Mouse (Mus musculus) MN1 (cell line): ENCODE measurements around the gene Plin2.
A peak's percentile ranks its signal among the peaks of the same experiment; 100 is the strongest.

Source experiments
- DNase-seq: peaks from one replicate; pipeline ENCODE4 v3.0.0-alpha.2; 2016; ENCODE audit warnings: low spot score

The Plin2 gene

GRCm38 (mm10) chr4:86669780-86670201, at the start of gene Plin2:
TSS of gene Plin2 (minus strand) at chr4:86670060.
- peak; percentile 55 for DNase-seq

GRCm38 (mm10) chr4:86718878-86719577, 49.2 kb upstream of the Plin2 start:
- DNase-seq: no peak

- DNase-seq: peak; percentile 29
These were observed 47.3 kb upstream of the Plin2 start for GRCm38 (mm10) chr4:86717176-86717575.

DNA sequence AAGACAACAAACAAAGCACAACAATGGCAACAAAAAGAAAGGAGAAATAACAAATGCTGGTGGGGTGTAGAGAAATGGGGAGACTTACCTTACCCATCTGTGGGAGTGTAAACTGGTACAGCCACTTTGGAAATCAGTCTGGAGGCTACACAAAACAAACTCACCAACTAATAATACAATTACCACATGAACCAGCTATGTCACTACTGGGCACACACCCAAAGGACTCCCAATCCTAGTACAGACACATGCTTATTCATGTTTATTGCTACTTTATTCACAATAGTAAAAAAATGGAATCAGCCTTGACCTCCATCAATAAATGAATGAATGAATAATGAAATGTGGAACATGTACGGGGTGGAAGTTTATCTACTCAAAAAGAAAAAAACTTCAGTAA, 45.5 kb upstream of the Plin2 start:
- no peak for DNase-seq

DNA sequence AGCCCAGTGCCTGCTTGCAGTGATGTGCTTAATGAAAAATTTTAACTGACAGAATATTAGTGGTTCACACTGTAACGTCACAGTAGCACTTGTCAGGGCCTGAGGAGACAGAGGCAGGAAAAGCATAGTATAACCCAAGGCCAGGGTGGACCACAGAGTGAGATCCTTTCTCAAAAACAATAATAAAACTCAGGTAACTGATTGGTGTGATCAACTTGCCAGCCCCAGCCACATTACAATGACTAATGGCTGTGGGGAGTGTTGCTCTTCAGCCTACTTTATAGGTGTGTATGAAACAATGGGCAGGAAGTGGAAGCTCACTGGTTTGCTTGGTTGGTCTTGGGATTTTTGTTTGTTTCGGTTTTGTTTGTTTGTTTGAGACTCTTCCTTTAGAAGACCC, 43.7 kb upstream of the Plin2 start:
- DNase-seq: no peak

DNA sequence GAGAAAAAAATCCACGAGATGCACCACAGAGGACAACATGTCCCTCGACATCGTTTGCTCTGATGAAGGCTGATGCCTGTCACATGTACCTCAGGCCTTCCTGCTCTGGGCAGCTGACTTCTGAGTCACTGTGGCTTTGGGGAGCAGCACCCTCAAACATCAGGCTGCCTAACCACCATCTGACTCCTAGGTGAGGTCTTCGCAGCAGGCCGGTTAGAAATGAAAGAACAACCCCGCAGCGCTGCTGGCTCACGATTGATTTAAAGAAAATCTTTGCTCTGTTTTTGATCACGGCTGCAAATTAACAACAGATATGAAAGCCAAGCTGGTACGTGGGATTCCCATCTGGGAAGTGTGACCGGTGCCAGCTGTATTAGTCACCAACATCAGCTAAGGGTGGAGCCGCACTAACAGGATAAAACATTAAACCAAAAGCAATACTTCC, 42.9 kb upstream of the Plin2 start:
- peak; percentile 69 for DNase-seq

DNA sequence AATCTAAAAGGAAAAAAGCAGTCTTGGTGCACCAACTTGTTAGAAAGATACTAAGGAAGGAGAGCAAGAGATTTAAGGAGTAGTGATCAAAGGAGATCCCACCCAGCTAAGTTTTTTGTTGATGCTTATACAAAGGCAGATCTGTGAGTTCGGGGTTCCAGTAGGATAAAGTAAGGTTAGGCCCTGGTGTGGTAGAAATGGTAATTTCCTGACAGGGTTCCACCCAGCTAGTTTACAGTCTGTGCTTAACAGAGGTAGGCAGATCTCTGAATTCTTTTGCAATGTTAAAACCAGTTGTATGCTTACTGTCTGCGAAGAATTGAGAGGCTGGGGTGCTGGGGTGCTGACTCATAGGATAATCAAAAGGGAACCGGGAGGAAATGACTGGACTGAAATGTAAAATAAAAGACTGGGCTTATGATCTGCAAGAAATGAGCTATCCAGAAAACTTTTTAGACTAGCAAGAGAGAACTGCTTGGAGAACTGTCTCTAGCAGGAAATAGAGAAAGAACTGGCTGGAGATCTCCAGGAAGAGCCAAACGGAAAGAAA, 40.9 kb upstream of the Plin2 start:
- DNase-seq: no peak

- no peak for DNase-seq
These were observed 40.3 kb upstream of the Plin2 start for GRCm38 (mm10) chr4:86710034-86710650.

- DNase-seq: no peak
These were observed 38.9 kb upstream of the Plin2 start for GRCm38 (mm10) chr4:86708801-86709200.

DNA sequence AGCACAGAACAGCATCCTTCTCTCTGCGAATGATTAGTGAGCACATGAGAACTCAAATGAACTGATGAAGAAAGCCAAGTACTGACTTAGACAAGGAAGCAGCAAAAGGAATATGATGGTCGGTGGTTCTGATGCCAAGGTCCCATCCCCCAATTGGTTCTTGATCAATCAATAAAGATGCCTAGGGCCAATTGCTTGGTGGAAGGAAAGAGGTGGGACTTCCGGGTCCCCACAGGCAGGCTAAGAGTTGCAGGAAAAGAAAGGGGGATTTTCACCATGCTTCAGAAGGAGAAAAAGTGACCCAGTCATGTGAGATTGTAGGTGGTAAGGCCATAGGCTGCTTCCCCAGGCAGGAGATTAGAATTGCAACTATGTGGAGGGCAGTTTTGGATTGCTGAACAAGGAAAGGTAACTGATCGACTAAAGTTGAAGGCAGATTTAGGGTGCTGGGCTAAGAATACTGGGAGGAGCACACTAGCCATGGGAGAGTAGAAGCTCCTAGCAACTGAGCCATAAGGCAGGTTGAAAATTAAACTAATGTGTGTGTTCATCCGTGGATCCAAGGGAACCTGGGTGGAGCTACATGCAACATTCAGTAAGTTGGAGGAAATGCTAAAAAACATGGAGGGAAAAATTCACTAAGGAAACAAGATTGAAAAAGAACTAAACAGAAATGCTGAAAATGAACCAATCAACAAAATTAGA, 29.5 kb upstream of the Plin2 start:
- DNase-seq: no peak

DNA sequence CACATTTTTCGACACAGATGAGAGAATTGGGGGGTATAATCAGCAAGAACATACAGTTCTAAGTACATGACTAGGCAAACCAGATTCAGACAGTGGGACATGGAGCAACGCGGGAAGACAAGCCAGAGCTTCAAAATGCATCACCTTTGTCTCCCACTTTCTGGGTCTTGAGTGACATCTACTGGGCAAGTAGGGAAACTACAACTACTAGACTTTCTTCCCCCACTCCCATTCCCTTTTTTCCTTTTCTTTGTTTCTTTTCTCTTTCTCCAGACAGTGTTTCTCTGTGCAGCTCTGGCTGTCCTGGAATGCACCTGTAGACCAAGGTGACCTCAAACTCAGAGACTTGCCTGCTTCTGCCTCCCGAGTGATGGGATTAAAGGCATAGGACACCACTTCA, 27.0 kb upstream of the Plin2 start:
- peak; percentile 58 for DNase-seq

DNA sequence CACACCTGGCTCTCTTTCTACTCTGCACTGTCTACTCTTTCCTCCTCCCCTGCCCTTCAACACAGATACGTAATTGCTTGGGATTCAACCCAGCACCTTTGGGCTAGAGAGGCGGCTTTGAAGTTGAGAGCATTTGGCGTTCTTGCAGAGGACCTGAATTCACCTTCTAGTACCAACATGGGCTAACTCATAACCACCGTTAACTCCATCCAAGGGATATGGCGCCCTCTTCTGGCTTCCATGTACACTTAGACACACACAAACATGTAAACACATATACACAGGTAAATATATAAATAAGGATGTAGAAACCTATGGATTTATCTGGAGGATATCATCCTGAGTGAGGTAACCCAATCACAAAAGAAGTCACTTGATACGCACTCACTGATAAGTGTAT, 25.2 kb upstream of the Plin2 start:
- peak; percentile 39 for DNase-seq

DNA sequence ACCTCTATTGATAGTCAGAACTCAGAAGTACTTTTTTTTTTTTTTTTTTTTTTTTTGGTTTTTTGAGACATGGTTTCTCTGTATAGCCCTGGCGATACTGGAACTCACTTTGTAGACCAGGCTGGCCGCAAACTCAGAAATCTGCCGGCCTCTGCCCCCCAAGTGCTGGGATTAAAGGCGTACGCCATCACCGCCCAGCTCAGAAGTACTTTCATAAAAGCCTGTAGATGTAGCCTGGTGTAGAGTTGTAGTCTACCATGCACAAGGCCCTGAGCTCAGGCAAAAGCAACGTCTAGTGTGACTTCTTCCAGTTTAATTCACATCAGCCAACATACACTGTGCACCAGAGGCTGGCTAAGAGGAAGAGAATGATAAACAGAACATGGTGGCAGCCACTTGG, 23.1 kb upstream of the Plin2 start:
- no peak for DNase-seq

DNA sequence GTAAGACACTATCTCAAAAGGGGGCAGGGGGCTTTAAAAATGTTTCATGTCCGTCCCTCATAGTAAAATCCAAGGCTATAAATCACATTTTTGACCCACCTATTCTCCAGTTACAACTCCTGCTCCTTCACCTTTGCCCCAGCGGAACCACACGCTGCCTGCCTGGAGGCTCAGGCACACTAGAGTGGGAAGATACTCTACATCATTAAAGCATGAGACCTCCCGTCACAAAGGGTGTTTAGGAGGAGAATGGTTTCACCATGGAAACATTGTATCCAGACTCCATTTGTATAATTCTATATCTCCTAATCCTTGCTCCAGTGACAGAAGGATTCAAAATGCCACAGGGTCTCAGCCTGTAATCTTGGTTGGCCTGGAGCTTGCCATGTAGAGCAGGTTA, 21.4 kb upstream of the Plin2 start:
- no peak for DNase-seq

DNA sequence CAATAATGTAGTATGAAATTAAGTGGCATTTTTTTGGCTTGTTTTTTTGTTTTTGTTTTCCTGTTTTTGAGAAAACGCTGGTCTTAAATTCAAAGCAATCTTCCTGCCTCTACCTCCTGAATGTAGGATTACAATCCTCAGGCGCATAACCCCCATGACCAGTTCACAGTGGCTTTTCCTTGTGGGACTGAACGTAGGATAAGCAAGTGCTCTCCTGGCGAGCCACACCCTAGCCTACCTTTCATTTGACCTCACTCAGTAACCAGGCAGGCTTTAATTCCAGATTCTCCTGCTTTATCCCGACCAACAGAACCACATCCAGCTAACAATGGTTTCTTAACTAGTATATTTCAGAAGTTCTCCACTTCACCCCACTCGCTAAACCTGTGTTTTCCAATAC, 20.9 kb upstream of the Plin2 start:
- no peak for DNase-seq

- DNase-seq: no peak
These were observed 20.3 kb upstream of the Plin2 start for GRCm38 (mm10) chr4:86690194-86690593.

DNA sequence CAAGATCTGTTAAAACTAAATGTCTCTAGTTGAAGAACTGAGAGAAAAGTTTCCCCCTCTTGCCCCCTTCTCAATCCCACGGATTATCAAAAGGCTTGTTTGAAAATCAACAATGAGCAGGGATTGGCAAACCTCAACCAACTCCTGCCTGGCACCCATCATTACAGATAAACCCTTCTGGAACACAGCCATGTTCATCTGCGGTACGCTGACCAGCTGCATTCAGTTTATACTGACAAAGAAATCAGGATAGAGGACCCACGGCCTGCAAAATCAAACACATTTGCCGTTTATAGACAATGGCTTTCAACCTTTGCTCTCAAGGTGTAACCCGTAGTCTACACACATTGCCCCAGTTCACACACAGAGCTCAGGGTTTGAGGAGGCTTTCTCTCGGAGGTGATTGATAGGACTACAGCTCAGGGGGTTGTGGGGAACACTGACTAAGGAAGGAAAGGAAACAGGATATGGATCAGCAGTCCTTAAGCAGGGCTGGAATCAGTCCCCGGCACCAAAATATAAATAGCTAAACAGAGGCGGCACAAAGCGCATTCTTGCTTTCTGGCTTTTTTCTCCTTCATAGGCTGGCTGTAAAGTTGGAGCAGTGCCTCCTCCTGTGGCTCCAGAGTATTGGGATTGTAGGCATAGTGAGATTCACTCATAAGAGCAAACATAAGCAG, 19.3 kb upstream of the Plin2 start:
- no peak for DNase-seq

DNA sequence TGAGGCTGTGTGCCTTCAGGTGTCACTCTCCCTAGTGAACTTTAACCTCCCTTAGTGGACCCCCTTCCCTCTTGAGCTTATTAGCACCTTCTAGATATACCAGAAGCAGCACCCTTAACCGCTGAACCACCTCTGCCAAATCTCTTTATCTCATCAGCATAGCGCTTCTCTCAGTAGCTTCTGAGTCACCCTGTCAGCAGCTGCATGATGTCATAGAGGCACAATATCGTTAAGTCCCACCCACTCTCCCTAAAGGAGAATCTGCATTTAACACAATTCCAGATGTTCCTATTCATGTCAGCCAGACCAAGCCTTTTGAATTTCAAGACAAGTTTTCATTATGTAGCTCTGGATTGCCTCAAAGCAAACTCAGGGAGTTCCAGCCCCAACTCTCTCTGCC, 16.7 kb upstream of the Plin2 start:
- DNase-seq: peak; percentile 63

DNA sequence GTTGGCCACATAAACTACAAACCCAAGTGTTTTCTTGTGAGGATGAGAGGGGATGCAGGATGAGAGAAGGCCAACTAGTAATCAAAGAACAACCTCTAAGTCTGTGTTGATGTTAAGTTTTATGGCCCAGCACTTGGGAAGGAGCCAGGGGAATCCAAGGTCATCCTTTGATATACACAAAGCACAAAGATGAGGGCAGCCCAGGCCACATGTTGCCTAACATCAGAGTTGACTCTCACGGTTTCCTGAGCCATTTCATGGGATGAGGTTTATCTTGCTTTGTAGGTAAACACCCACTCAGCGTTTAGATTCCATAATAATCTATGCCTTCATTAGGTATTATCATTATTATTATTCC, 16.1 kb upstream of the Plin2 start:
- DNase-seq: no peak

DNA sequence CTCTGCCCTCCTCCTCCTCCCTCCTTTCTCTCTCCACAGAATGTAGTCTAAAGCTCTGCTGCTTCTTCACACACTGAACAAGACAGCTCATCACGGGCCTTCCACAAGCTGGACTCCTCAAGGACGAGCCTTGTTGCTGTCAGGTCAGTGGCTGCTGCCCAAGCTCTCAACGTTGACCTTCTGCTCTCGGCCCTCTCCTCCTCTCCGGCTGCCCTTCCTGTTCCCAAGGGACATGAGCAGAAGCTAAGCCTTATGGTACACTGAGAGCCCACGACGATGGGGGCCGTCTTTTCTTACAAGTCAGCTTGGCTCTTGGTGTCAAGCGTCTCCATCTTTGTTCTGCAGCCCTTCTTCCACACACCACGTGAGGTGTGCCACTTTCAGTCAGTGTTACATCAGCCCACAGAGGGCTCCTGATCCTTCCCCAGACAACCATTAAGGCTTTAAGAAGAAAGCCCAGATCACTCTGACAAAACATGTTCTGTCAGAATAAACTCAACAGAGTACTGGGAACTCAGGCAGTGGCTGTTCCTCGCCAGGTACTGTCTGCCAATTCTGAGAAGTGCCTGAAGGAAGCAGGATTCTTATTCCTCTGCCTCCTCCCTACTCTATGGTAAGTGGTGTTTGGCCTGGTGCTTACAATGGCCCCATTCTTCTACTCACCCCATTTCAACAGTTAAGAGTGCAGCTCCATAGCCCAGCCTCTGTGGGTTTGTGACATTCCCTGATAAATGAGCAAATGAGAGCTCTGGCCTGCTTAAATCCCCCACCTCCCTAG, 15.6 kb upstream of the Plin2 start:
- DNase-seq: no peak

DNA sequence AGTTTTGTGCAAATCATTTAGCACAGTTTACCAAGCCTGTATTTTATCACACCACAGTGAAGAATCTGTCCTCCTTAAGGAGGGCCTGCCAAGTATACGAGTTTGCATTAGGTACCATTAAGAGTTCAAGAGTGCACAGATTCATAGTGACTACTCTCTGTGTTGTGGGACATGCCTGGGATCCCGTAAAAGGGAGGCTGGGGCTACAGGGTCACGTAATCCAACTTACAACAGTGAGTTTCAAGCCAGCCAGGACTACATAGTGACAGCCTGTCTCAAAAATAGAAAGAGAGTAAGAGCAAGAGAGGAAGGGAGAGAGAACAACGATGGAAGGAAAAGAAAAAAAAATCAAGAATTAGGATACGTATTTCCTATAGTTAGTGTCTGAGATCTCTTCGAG, 14.9 kb upstream of the Plin2 start:
- no peak for DNase-seq

DNA sequence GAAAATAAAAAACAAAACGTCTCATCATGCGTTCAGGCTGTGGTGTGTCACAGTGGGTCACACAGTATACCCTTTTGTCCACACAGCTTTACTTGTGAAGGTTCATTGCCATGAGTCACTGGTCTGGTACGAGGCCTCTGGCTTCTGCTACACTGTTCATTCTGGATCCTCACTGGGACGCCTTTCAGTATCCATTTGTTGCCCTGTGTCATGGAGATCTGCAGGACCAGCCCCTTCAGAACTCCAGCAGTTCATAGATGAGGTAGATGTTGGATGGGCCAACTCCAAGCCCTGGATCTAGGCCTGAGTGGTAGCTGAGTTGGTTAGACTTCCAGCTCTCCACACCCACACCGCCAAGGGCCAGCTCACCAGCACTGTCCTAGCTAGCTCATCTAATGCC, 13.9 kb upstream of the Plin2 start:
- no peak for DNase-seq
